Mouse (Mus musculus): Measurements from ENCODE around the gene Ifitm3.
A peak's percentile ranks its signal among the peaks of the same experiment; 100 is the strongest.
"Not testable (repeated sequence)": the region's sequence is repeated elsewhere in the genome, so short reads cannot be mapped to it uniquely, and the experiment has no call there.

Gene Ifitm3

GRCm38 (mm10) chr7:140998853-140999700, 11.5 kb downstream of the Ifitm3 start:
- DNase-seq = no peak

DNA sequence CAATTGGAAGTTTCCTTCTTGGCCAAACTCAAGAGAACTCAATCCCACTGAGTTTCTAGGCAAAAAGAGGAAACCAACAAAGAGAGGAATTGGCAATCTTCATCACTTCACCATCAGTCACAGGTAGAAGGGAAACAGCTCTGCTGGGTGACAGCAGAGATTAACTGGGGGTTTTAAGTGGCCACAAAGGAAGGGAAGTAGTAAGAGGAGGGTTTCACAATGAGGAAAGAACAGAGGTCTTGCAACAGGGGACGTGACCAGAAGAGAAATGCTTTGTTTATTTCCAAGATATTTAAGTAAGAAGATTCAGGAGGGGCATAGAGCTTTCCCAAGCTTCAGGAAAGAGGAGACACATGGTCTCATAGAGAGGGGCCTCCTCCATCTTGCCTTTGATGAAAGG, 12.8 kb downstream of the Ifitm3 start:
- no peak for DNase-seq

DNA sequence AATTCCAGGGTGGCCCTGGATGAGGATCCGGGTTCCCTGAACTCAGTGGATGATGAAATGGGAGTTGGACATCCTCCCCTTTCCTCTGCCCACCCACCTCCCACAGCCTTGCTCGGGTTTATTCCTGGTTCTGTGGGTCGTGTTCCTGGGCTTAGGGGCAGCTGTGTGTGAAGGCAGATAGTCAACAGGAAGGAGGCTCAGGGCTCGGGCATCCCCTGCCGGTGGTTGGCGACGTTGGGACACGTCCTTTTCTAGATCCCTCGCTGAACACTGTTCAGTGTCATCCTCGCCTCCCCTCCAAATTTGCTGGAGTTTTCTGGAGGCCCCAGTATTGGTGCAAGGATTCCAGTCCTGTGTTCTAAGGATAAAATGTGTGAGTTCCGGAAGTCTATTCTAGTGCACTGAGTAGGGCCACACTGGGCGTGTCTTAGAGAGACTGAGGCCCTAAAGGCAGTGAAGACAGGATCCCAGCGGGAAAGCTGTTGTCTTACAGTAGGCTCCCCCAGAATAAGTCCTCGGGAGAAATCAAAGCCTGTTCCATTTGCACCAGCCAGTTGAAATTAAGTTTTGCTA, 19.4 kb downstream of the Ifitm3 start:
- DNase-seq = no peak

- no peak for DNase-seq
Measured at GRCm38 (mm10) chr7:140990622-140991021, 19.9 kb downstream of the Ifitm3 start.

DNA sequence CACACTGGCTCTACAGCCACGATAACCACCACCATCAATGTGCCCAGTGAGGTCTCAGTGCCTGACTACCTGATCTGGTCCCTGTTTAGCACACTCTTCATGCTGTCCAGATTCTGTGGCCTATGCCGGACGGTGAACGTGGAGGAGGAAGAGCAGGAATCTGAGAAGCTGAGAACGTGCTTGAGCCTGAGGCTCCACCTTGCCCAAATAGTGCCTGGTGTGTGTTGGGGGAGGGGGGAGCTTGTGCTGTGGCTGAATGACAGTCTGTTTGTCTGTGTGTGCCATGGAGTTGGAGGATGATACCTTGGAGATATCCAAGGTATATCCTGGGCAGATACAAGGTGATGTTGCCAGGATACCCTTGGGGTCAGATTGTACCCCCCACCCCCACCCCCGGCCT, 20.4 kb downstream of the Ifitm3 start:
- DNase-seq = no peak

DNA sequence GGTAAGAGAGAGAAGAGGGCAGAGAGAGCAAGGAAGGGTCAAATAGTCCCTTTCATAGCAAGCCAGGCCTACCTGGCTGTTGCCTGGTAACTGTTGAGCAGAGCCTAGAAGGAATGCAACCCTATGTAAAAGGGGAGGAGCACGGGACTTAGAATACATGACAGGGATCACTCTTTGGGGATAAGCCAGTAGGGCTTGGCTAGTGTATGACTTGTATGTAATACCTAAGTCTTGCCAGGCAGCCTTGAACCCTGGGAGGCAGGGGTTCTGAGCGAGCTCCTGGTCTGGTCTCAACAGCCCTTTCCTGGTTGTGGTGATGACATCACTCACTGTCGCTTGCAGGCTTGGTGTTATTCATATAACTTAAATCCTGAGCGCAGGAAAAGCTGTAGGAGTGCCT, 21.5 kb downstream of the Ifitm3 start:
- no peak for DNase-seq

DNA sequence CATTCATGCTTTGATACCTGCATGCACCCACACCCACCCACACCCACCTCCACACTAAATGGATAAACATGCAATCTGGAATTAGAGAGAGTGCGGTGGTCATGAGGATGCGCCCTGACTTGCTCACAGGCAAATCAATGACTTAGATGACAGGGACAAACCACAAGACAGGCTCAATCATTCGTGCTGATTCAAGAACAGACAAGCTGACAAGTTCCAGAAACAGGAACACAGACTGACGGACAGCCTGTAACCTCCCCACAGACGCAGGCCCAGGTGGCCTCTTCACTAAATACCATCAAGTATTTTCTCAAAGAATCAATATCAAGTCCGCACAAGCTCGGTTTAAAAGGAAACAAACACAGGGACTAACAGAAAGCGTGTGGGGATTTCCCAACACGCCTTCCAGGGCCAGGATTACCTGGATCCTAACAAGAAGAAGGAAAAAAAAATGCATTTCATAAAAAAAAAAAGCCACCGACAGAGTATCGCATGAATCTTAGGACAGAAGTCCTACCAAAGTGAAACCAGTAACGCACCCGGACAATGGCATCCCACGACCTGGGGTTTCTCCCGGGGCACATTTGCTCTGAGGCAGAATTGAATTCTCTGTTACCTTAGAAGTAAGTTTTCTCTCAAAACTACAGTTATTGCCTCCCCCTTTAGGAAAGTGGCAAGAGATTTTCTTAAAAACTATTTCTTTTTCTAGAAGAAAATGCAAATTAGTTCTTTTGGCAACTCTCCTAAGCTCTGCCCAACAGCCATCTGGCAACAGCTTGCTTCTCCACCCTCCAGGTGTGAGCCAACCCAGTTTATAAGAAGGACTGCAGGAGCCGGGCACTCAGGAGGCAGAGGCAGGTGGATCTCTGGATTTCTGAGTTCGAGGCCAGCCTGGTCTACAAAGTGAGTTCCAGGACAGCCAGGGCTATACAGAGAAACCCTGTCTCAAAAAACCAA, 23.1 kb downstream of the Ifitm3 start:
- DNase-seq = peak; percentile 62

GRCm38 (mm10) chr7:140982971-140983370, 27.6 kb downstream of the Ifitm3 start:
- no peak for DNase-seq

- DNase-seq = no peak
Measured at GRCm38 (mm10) chr7:140981704-140982103, 28.9 kb downstream of the Ifitm3 start.

DNA sequence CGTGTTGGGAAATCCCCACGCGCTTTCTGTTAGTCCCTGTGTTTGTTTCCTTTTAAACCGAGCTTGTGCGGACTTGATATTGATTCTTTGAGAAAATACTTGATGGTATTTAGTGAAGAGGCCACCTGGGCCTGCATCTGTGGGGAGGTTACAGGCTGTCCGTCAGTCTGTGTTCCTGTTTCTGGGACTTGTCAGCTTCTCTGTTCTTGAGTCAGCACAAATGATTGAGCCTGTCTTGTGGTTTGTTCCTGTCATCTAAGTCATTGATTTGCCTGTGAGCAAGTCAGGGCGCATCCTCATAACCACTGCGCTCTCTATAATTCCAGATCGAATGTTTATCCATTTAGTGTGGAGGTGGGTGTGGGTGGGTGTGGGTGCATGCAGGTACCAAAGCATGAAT, 33.9 kb downstream of the Ifitm3 start:
- DNase-seq = not testable (repeated sequence)

GRCm38 (mm10) chr7:140975465-140975864, 35.1 kb downstream of the Ifitm3 start:
- no peak for DNase-seq

DNA sequence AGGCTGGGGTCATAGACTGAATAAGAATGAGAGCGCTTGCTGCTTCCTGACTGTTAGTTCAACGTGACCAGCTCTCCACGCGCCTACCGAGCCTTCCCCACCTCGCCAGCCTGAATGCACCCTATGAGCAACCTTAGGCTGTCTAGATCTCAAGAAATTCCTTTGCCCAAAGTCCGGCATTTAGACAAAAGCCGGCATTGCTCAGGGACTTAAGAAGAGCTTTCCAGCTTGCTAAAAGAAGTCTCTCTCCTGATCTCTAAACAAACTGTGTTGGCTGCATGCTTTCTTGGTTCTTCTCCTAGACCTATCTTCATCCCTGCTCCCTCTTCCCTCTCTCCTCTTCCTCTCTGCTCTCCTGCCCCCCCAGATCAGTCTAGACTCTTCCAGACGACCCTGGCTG, 35.6 kb downstream of the Ifitm3 start:
- no peak for DNase-seq

DNA sequence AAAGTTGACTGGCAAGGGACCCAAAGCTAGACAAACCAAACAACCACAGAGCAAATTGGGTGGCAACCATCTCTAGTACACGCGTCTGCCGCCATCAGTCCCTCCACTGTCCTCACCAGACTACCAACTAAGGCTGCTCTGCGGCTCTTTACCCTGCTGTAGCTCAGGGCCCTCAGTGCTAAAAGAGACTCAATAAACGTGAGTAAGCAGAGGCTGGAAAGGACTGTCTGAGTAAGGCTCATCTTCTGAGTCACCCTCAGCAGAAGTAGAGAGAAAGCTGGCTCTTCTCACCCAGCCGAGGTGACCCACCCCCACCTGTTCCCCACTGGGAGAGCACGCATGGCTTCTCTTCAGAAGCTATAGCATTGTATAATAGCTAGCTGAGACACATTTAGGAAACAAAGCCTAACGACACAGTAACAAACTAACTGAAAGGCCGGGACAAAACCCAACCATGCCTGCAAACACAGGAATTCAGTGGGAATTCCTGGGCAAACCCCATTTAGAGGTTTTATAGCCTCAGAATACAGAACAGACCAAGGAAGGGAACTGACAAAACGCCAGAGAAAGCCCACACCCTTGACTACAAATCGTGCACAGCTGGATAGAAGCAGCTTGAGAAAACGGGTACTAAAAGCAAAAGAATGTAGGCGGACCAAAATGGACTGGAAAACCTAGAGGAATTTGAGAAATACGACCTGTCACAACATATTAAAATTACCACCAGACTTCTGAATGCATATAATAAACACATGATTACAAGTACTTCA, 37.0 kb downstream of the Ifitm3 start:
- peak; percentile 39 for DNase-seq

- DNase-seq = no peak
Measured at GRCm38 (mm10) chr7:140971479-140972171, 38.9 kb downstream of the Ifitm3 start.

DNA sequence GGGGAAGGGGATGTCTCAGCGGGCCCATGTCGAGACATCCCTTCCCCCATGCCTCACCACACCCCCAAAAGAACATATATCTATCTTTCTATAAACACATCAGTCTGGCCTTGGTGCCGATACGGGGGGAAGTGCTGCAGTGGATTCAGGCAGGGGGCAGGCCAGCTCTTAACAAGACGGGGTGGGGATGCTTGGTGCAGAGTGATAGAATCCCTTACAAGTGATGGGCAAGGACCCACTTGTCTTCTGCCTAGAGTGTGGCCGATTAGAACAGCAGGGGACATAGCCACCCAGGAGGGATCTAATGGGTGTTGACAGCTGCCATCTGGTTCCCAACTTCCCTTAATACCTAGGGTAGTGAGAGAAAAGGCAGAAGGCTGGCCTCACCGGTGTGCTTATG, 39.6 kb downstream of the Ifitm3 start:
- DNase-seq = no peak

DNA sequence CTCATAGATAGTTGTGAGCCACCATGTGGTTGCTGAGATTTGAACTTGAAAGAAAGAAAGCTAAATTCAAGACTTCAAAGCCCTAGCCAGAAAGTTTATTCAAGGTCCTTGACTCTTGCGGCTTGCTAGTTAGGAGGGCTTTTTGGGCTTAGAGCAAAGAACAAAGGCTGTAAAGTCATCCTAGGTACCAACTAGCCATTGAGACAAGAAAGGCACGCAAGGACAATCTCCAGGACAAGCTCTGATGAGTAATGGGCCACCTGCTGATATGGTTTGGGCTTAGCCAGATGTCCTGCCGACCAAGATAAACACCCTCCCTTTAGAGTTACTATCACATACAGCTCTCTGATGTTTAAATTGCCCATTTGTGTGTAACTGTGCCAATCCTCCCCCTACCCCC, 41.9 kb downstream of the Ifitm3 start:
- not testable (repeated sequence) for DNase-seq

DNA sequence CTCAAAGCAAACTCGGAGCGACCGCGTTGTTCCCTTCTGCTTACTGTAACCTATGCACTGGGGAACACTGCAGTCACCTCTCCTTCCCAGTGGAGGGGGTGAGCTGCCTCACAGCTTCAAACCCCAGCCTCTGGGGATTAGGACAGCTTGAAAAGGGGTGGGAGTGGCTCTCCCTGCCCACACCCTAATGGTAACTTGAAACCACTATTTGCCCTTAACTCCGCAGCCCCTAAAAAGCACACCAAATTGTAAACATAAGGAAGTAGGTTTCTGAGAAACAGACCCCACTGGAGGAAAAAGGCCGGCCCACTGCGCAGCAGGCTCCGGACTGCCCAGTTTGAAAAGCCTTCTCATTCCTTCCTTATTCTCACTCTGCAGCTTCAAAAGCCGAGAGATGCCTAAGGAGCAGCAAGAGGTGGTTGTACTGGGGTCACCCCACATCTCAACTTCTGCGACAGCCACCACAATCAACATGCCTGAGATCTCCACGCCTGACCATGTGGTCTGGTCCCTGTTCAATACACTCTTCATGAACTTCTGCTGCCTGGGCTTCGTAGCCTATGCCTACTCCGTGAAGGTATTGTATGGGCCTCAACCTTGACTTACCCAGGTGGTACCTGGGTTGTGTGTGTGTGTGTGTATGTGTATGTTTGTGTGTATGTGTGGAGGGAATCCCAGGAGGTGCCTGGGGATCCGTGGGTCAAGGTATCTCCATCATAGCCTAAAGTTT, 42.5 kb downstream of the Ifitm3 start:
- DNase-seq = no peak

GRCm38 (mm10) chr7:140966921-140967320, 43.6 kb downstream of the Ifitm3 start, which contains the start of gene Ifitm1:
Ifitm1 (plus strand) TSS chr7:140967221.
- no peak for DNase-seq

DNA sequence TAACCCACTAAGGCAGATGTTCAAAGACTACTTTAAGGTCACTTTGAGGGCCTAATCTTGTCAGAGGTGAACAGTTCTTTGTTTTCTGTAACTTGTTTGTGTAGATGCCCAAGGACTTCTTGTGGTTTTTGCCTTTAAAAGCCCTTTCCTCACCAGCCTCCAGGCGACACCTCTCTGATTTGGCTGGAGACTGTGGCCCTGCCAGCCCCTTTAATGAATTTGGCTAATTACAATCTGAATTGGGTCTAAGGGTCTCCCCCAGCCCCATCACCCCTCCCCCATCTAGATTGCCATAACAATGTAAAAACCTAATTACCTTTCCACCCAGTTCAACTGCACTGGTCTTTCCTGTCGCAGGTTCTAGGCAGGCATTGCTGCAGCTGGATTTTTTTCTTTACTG, 47.8 kb downstream of the Ifitm3 start:
- DNase-seq = no peak

DNA sequence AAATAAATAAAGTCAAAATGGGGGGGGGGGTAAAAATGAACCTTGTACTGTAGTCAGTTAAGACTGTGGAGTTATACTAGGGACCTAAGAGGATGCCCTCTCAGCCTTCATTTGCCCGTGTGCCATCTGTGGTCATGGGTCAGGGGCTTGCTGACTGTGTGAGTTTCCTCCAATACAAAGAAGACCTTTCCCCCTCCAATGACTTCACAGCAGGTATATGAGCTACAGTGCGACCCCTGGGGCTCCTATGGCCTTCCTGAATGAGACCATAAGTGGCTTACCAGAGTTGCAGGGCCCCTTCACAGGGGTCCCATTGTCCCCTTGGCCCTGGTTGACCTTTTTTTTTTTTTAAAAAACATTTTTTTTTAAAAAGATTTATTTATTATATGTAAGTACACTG, 49.2 kb downstream of the Ifitm3 start:
- no peak for DNase-seq

- no peak for DNase-seq
Measured at GRCm38 (mm10) chr7:140960026-140960425, 50.5 kb downstream of the Ifitm3 start.
